Mouse (Mus musculus): ENCODE data around the gene Herc3. TPM values are rescaled to one million over a fixed set of nuclear protein-coding genes. Genes with fewer than 3 reads are reported as not detected.

The Herc3 gene
- polyA plus RNA-seq, 1 experiment, result 5.2 TPM

DNA sequence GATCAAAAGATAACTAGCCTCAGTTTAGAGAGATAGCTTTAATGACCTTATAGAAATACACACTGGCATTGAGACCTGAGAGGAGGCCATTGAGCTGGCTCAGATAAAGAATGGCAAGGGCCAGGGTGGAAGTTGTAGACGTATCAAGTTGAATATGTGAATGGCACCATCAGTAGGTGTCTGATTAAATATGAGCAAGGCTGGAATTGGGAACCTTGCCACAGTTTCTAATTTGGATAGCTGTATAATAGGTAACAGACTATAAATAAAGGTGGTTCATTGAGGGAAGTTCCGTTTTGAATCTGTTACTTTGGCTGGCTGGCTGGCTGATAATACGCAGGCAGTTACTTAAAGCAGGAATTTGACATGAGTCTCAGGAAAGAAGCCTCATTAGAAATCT is 65.4 kb downstream of the Herc3 start:
- Histone ChIP-seq H3K79me2 (ENCODE audit: control insufficient read depth, insufficient read depth) (no peaks in the 10 kb centered on the region), H3K79me3 (ENCODE audit: low read depth) (no peaks in the 10 kb centered on the region), H3K27me3 (ENCODE audit: control insufficient read depth, insufficient read depth, insufficient read length) (no peaks in the 10 kb centered on the region), H3K4me3 (ENCODE audit: insufficient read depth, poor library complexity, severe bottlenecking) (no peak overlapping the region), H3K36me3 (ENCODE audit: control insufficient read depth, insufficient read depth) (peaks cover 31% of the 10 kb centered on the region), H3ac (ENCODE audit: control insufficient read depth, insufficient read length, low read depth) (no peak overlapping the region)
- TF ChIP-seq FOSL1 (IDR thresholded peaks at IDR 0.05; ENCODE audit: insufficient read depth, low read length, poor library complexity, severe bottlenecking), result no peak
- TF ChIP-seq CTCF (IDR thresholded peaks at IDR 0.05; ENCODE audit: control insufficient read depth, insufficient read depth, insufficient read length), result no peak
- TF ChIP-seq MYOG (IDR thresholded peaks at IDR 0.05; ENCODE audit: control insufficient read depth, extremely low read depth, insufficient read length), result no peak
- TF ChIP-seq CEBPB (IDR thresholded peaks at IDR 0.05; ENCODE audit: low read depth), result no peak
- TF ChIP-seq USF1 (IDR thresholded peaks at IDR 0.05; ENCODE audit: low read depth), result no peak
- TF ChIP-seq MYOD1 (IDR thresholded peaks at IDR 0.05; ENCODE audit: control insufficient read depth, insufficient read length, low read depth), result no peak
- TF ChIP-seq MAX (IDR thresholded peaks at IDR 0.05), result no peak

DNA sequence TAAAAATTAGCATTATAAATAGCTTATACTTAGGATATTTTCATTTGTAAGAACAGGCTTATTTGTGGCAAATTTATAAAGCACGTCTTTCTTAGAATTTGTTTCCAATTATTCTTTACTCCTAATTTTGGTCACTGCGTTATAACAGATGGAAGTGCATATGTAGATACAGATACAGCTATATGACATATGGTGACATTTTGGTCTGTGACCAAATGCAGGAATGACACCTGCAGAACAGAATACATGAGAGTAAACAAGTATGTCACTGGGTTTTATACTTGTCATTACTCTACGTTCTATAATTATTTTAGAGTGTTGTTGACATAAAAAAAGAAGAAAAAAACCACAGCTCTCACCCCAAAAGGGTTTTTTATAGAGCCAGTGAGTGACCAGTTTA is 67.8 kb downstream of the Herc3 start:
- Histone ChIP-seq H3K36me3 (ENCODE audit: control insufficient read depth, insufficient read depth) (peaks cover 22% of the 10 kb centered on the region), H3K79me3 (ENCODE audit: low read depth) (no peaks in the 10 kb centered on the region), H3ac (ENCODE audit: control insufficient read depth, insufficient read length, low read depth) (no peak overlapping the region), H3K79me2 (ENCODE audit: control insufficient read depth, insufficient read depth) (no peaks in the 10 kb centered on the region), H3K27me3 (ENCODE audit: control insufficient read depth, insufficient read depth, insufficient read length) (no peaks in the 10 kb centered on the region), H3K4me3 (ENCODE audit: insufficient read depth, poor library complexity, severe bottlenecking) (no peak overlapping the region)
- TF ChIP-seq MYOG (IDR thresholded peaks at IDR 0.05; ENCODE audit: control insufficient read depth, extremely low read depth, insufficient read length) (no peak), MAX (IDR thresholded peaks at IDR 0.05) (no peak), CTCF (IDR thresholded peaks at IDR 0.05; ENCODE audit: control insufficient read depth, insufficient read depth, insufficient read length) (no peak), USF1 (IDR thresholded peaks at IDR 0.05; ENCODE audit: low read depth) (no peak), MYOD1 (IDR thresholded peaks at IDR 0.05; ENCODE audit: control insufficient read depth, insufficient read length, low read depth) (no peak), FOSL1 (IDR thresholded peaks at IDR 0.05; ENCODE audit: insufficient read depth, low read length, poor library complexity, severe bottlenecking) (no peak), CEBPB (IDR thresholded peaks at IDR 0.05; ENCODE audit: low read depth) (no peak)

DNA sequence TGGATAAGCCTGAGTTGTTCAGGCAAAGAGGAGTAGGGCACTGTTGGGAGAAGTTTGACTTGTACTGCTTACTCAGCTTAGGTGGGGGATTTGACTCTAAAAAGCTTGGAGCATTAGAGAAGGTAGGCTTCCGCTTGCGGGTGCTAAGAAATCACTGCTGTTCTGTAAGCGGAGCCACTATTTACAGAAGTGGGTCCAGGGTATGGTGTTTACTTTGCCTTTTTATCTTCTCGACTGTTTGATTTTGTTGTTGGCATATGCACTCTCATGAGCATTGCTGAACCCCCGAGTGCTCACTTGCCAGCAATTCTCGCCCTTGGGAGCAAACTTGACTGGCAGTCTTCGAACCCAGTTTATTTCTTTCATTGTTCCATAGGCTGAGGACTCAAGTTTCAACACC is 69.3 kb downstream of the Herc3 start:
- no peaks in the 10 kb centered on the region for H3K79me3 ChIP-seq (ENCODE audit: low read depth)
- no peak overlapping the region for H3K4me3 ChIP-seq (ENCODE audit: insufficient read depth, poor library complexity, severe bottlenecking)
- H3K79me2 ChIP-seq (ENCODE audit: control insufficient read depth, insufficient read depth), result no peaks in the 10 kb centered on the region
- no peak for TF ChIP-seq USF1 (IDR thresholded peaks at IDR 0.05; ENCODE audit: low read depth)
- TF ChIP-seq CEBPB (IDR thresholded peaks at IDR 0.05; ENCODE audit: low read depth), result no peak
- no peak for TF ChIP-seq MYOG (IDR thresholded peaks at IDR 0.05; ENCODE audit: control insufficient read depth, extremely low read depth, insufficient read length)
- TF ChIP-seq FOSL1 (IDR thresholded peaks at IDR 0.05; ENCODE audit: insufficient read depth, low read length, poor library complexity, severe bottlenecking), result no peak
- no peak for TF ChIP-seq MAX (IDR thresholded peaks at IDR 0.05)
- no peak for TF ChIP-seq CTCF (IDR thresholded peaks at IDR 0.05; ENCODE audit: control insufficient read depth, insufficient read depth, insufficient read length)
- no peaks in the 10 kb centered on the region for H3K27me3 ChIP-seq (ENCODE audit: control insufficient read depth, insufficient read depth, insufficient read length)
- H3K36me3 ChIP-seq (ENCODE audit: control insufficient read depth, insufficient read depth), result peaks cover 17% of the 10 kb centered on the region
- H3ac ChIP-seq (ENCODE audit: control insufficient read depth, insufficient read length, low read depth), result no peak overlapping the region

DNA sequence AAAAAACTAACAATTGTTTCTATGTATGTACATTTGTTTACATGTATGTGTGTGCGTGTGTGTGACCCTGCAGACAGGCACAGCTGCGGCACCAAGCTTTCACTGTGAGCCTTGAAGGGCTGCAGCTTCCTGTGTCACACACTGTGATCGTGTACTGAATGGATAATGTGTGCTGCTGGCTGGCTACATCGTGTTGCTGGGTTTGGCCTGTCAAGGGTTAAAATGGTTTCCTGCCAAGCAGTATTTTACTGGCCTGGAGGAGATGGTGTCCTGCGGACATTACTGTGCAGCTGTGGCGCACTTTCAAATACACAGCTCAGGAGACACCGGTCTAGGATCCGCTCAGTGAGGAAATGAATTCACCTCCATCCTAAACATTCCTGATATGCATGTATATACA is 71.9 kb downstream of the Herc3 start:
- H3K27me3 ChIP-seq (ENCODE audit: control insufficient read depth, insufficient read depth, insufficient read length), result no peaks in the 10 kb centered on the region
- no peak overlapping the region for H3K4me3 ChIP-seq (ENCODE audit: insufficient read depth, poor library complexity, severe bottlenecking)
- H3K36me3 ChIP-seq (ENCODE audit: control insufficient read depth, insufficient read depth), result no peaks in the 10 kb centered on the region
- H3K79me2 ChIP-seq (ENCODE audit: control insufficient read depth, insufficient read depth), result no peaks in the 10 kb centered on the region
- H3ac ChIP-seq (ENCODE audit: control insufficient read depth, insufficient read length, low read depth), result no peak overlapping the region
- H3K79me3 ChIP-seq (ENCODE audit: low read depth), result no peaks in the 10 kb centered on the region
- no peak for TF ChIP-seq MYOG (IDR thresholded peaks at IDR 0.05; ENCODE audit: control insufficient read depth, extremely low read depth, insufficient read length)
- no peak for TF ChIP-seq USF1 (IDR thresholded peaks at IDR 0.05; ENCODE audit: low read depth)
- TF ChIP-seq FOSL1 (IDR thresholded peaks at IDR 0.05; ENCODE audit: insufficient read depth, low read length, poor library complexity, severe bottlenecking), result no peak

DNA sequence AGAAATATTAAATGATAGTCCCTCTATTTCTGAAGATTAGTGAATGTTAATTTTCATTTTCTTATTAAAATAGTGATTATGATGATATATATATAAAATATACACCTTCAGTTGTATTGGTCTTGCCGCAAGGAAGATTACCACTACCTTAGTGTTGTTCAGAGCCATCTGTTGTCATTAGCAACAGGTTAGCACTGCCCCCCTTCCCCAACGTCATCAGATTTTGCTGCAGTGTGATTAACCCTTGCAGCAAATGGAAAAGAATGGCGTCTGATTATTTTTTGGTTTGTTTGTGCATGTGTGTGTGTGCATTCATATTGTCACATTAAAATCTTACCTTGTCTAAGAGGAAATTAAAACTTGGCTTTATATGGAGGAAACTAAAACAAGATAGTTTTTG is 73.3 kb downstream of the Herc3 start:
- Histone ChIP-seq H3K79me2 (ENCODE audit: control insufficient read depth, insufficient read depth) (no peaks in the 10 kb centered on the region), H3K79me3 (ENCODE audit: low read depth) (no peaks in the 10 kb centered on the region), H3K27me3 (ENCODE audit: control insufficient read depth, insufficient read depth, insufficient read length) (no peaks in the 10 kb centered on the region), H3ac (ENCODE audit: control insufficient read depth, insufficient read length, low read depth) (no peak overlapping the region), H3K4me3 (ENCODE audit: insufficient read depth, poor library complexity, severe bottlenecking) (no peak overlapping the region), H3K36me3 (ENCODE audit: control insufficient read depth, insufficient read depth) (no peaks in the 10 kb centered on the region)
- TF ChIP-seq MAX (IDR thresholded peaks at IDR 0.05) (no peak), CTCF (IDR thresholded peaks at IDR 0.05; ENCODE audit: control insufficient read depth, insufficient read depth, insufficient read length) (no peak), MYOD1 (IDR thresholded peaks at IDR 0.05; ENCODE audit: control insufficient read depth, insufficient read length, low read depth) (no peak), USF1 (IDR thresholded peaks at IDR 0.05; ENCODE audit: low read depth) (no peak), FOSL1 (IDR thresholded peaks at IDR 0.05; ENCODE audit: insufficient read depth, low read length, poor library complexity, severe bottlenecking) (no peak), CEBPB (IDR thresholded peaks at IDR 0.05; ENCODE audit: low read depth) (no peak), MYOG (IDR thresholded peaks at IDR 0.05; ENCODE audit: control insufficient read depth, extremely low read depth, insufficient read length) (no peak)

DNA sequence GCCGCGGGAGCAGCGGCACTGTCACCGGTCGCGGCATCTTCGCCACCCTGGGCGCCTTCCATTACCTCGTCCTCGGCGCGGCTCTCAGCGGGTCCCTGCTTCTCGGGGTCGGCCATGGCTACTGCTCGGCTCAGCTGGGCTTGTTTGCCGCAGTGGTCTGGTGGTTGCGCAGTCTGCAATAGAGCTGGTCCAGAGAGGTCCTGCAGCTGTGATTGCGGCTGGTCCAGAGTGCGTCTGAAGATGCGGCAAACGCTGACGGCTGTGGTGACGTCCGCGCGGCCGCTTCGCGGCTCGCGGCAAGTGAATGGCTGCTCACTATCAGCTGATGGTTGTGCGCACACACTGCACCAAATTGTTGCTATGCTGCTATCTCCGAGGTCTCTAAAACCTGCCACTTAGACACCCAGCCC is 75.6 kb downstream of the Herc3 start, which contains the start of gene Nap1l5:
TSS of gene Nap1l5 (minus strand) at position 225 of the 410 bp plus-strand sequence.
- Histone ChIP-seq H3ac (ENCODE audit: control insufficient read depth, insufficient read length, low read depth) (no peak within 1 kb of the TSS), H3K27me3 (ENCODE audit: control insufficient read depth, insufficient read depth, insufficient read length) (no peaks in the 10 kb centered on the region), H3K79me2 (ENCODE audit: control insufficient read depth, insufficient read depth) (no peaks in the 10 kb centered on the region), H3K4me3 (ENCODE audit: insufficient read depth, poor library complexity, severe bottlenecking) (no peak within 1 kb of the TSS), H3K79me3 (ENCODE audit: low read depth) (no peaks in the 10 kb centered on the region), H3K36me3 (ENCODE audit: control insufficient read depth, insufficient read depth) (no peaks in the 10 kb centered on the region)
- TF ChIP-seq CEBPB (IDR thresholded peaks at IDR 0.05; ENCODE audit: low read depth) (no peak), MAX (IDR thresholded peaks at IDR 0.05) (no peak), MYOG (IDR thresholded peaks at IDR 0.05; ENCODE audit: control insufficient read depth, extremely low read depth, insufficient read length) (no peak), USF1 (IDR thresholded peaks at IDR 0.05; ENCODE audit: low read depth) (no peak), CTCF (IDR thresholded peaks at IDR 0.05; ENCODE audit: control insufficient read depth, insufficient read depth, insufficient read length) (no peak), MYOD1 (IDR thresholded peaks at IDR 0.05; ENCODE audit: control insufficient read depth, insufficient read length, low read depth) (no peak), FOSL1 (IDR thresholded peaks at IDR 0.05; ENCODE audit: insufficient read depth, low read length, poor library complexity, severe bottlenecking) (no peak)

Data from C2C12 (cell line).